Mouse (Mus musculus): ENCODE results near the gene Smim9. TPM values are rescaled to one million over a fixed set of nuclear protein-coding genes. Genes with fewer than 3 reads are reported as not detected.

Smim9 gene
- polyA plus RNA-seq, 1 experiment from 2014 or later = not detected

- Histone ChIP-seq H3K36me3 (ENCODE audit: control insufficient read depth, insufficient read depth, low read length) (no peaks in the 10 kb centered on the region), H3K4me3 (replicated peaks; ENCODE audit: low read length) (peak within 1 kb of the TSS; percentile 64), H3K4me1 (ENCODE audit: control insufficient read depth, insufficient read depth, low read length) (0 out of 2 replicates have a peak, but pooled peaks cover 2% of the 10 kb centered on the region), H3K27me3 (ENCODE audit: control insufficient read depth, insufficient read depth, low read length) (no peaks in the 10 kb centered on the region), H3K9ac (ENCODE audit: low read length) (peak within 1 kb of the TSS; percentile 84), H3K9me3 (replicated peaks; ENCODE audit: control insufficient read depth, low read length) (no peaks in the 10 kb centered on the region), H3K4me2 (ENCODE audit: low read depth, low read length) (peak within 1 kb of the TSS; percentile 59), H3K27ac (ENCODE audit: low read length) (peak within 1 kb of the TSS; percentile 82)
- ATAC-seq (ENCODE audit: insufficient read depth, low FRiP score) = peak; percentile 98
- 12% methylated on average over 36 of the region's 36 CpGs for WGBS
Measured at GRCm38 (mm10) chrX:75130467-75131160, 33.0 kb downstream of the Smim9 start, which contains the start of gene Mpp1. Mpp1 (minus strand) TSS chrX:75131016.

- no peak overlapping the region for H3K27ac ChIP-seq (ENCODE audit: low read length)
- H3K9me3 ChIP-seq (replicated peaks; ENCODE audit: control insufficient read depth, low read length) = no peaks in the 10 kb centered on the region
- no peaks in the 10 kb centered on the region for H3K27me3 ChIP-seq (ENCODE audit: control insufficient read depth, insufficient read depth, low read length)
- peak overlapping the region; percentile 59 for H3K4me2 ChIP-seq (ENCODE audit: low read depth, low read length)
- H3K4me3 ChIP-seq (replicated peaks; ENCODE audit: low read length) = peak overlapping the region; percentile 16
- 0 out of 2 replicates have a peak, but pooled peaks cover 2% of the 10 kb centered on the region for H3K4me1 ChIP-seq (ENCODE audit: control insufficient read depth, insufficient read depth, low read length)
- ATAC-seq (ENCODE audit: insufficient read depth, low FRiP score) = no peak
- H3K9ac ChIP-seq (ENCODE audit: low read length) = no peak overlapping the region
- H3K36me3 ChIP-seq (ENCODE audit: control insufficient read depth, insufficient read depth, low read length) = no peaks in the 10 kb centered on the region
- 56% methylated on average over 2 of the region's 2 CpGs for WGBS
Measured at GRCm38 (mm10) chrX:75129474-75129873, 34.1 kb downstream of the Smim9 start.

- no peak overlapping the region for H3K27ac ChIP-seq (ENCODE audit: low read length)
Measured at GRCm38 (mm10) chrX:75128333-75128980, 35.1 kb downstream of the Smim9 start.

GRCm38 (mm10) chrX:75126893-75127292 lies 36.7 kb downstream of the Smim9 start:
- no peaks in the 10 kb centered on the region for H3K36me3 ChIP-seq (ENCODE audit: control insufficient read depth, insufficient read depth, low read length)
- no peak overlapping the region for H3K4me3 ChIP-seq (replicated peaks; ENCODE audit: low read length)
- no peak overlapping the region for H3K9ac ChIP-seq (ENCODE audit: low read length)
- H3K4me2 ChIP-seq (ENCODE audit: low read depth, low read length) = no peak overlapping the region
- no peaks in the 10 kb centered on the region for H3K27me3 ChIP-seq (ENCODE audit: control insufficient read depth, insufficient read depth, low read length)
- ATAC-seq (ENCODE audit: insufficient read depth, low FRiP score) = no peak
- H3K9me3 ChIP-seq (replicated peaks; ENCODE audit: control insufficient read depth, low read length) = no peaks in the 10 kb centered on the region
- H3K4me1 ChIP-seq (ENCODE audit: control insufficient read depth, insufficient read depth, low read length) = 0 out of 2 replicates have a peak, but pooled peaks cover 2% of the 10 kb centered on the region
- no peak overlapping the region for H3K27ac ChIP-seq (ENCODE audit: low read length)

More at GRCm38 (mm10) chrX:75128333-75128980, 35.1 kb downstream of the Smim9 start:
- Histone ChIP-seq H3K4me1 (ENCODE audit: control insufficient read depth, insufficient read depth, low read length) (0 out of 2 replicates have a peak, but pooled peaks cover 2% of the 10 kb centered on the region), H3K27me3 (ENCODE audit: control insufficient read depth, insufficient read depth, low read length) (no peaks in the 10 kb centered on the region), H3K9ac (ENCODE audit: low read length) (no peak overlapping the region), H3K4me3 (replicated peaks; ENCODE audit: low read length) (no peak overlapping the region), H3K36me3 (ENCODE audit: control insufficient read depth, insufficient read depth, low read length) (no peaks in the 10 kb centered on the region), H3K4me2 (ENCODE audit: low read depth, low read length) (peak overlapping the region; percentile 38), H3K9me3 (replicated peaks; ENCODE audit: control insufficient read depth, low read length) (no peaks in the 10 kb centered on the region)
- peak; percentile 52; the same call in 1 of the 2 replicates for ATAC-seq (ENCODE audit: insufficient read depth, low FRiP score)

- Histone ChIP-seq H3K4me3 (replicated peaks; ENCODE audit: low read length) (no peak overlapping the region), H3K27me3 (ENCODE audit: control insufficient read depth, insufficient read depth, low read length) (no peaks in the 10 kb centered on the region), H3K4me2 (ENCODE audit: low read depth, low read length) (no peak overlapping the region), H3K9ac (ENCODE audit: low read length) (no peak overlapping the region), H3K4me1 (ENCODE audit: control insufficient read depth, insufficient read depth, low read length) (0 out of 2 replicates have a peak, but pooled peaks cover 2% of the 10 kb centered on the region), H3K9me3 (replicated peaks; ENCODE audit: control insufficient read depth, low read length) (no peaks in the 10 kb centered on the region), H3K27ac (ENCODE audit: low read length) (no peak overlapping the region), H3K36me3 (ENCODE audit: control insufficient read depth, insufficient read depth, low read length) (no peaks in the 10 kb centered on the region)
- WGBS = 79% methylated on average over 3 of the region's 3 CpGs
- no peak for ATAC-seq (ENCODE audit: insufficient read depth, low FRiP score)
Measured at GRCm38 (mm10) chrX:75125606-75126005, 38.0 kb downstream of the Smim9 start.

GRCm38 (mm10) chrX:75115550-75115949 lies 48.0 kb downstream of the Smim9 start:
- no peak overlapping the region for H3K27ac ChIP-seq (ENCODE audit: low read length)
- no peak overlapping the region for H3K9ac ChIP-seq (ENCODE audit: low read length)
- no peak overlapping the region for H3K4me2 ChIP-seq (ENCODE audit: low read depth, low read length)
- no peak for ATAC-seq (ENCODE audit: insufficient read depth, low FRiP score)
- no peaks in the 10 kb centered on the region for H3K36me3 ChIP-seq (ENCODE audit: control insufficient read depth, insufficient read depth, low read length)
- H3K4me1 ChIP-seq (ENCODE audit: control insufficient read depth, insufficient read depth, low read length) = no peaks in the 10 kb centered on the region
- no peak overlapping the region for H3K4me3 ChIP-seq (replicated peaks; ENCODE audit: low read length)
- H3K9me3 ChIP-seq (replicated peaks; ENCODE audit: control insufficient read depth, low read length) = no peaks in the 10 kb centered on the region
- H3K27me3 ChIP-seq (ENCODE audit: control insufficient read depth, insufficient read depth, low read length) = no peaks in the 10 kb centered on the region

- no peak for ATAC-seq (ENCODE audit: insufficient read depth, low FRiP score)
- H3K9ac ChIP-seq (ENCODE audit: low read length) = no peak overlapping the region
- WGBS = 91% methylated on average over 6 of the region's 6 CpGs
- H3K9me3 ChIP-seq (replicated peaks; ENCODE audit: control insufficient read depth, low read length) = no peaks in the 10 kb centered on the region
- no peak overlapping the region for H3K4me2 ChIP-seq (ENCODE audit: low read depth, low read length)
- peaks cover 6% of the 10 kb centered on the region; the same call in 1 of the 2 replicates for H3K36me3 ChIP-seq (ENCODE audit: control insufficient read depth, insufficient read depth, low read length)
- no peaks in the 10 kb centered on the region for H3K27me3 ChIP-seq (ENCODE audit: control insufficient read depth, insufficient read depth, low read length)
- no peak overlapping the region for H3K4me3 ChIP-seq (replicated peaks; ENCODE audit: low read length)
- no peaks in the 10 kb centered on the region for H3K4me1 ChIP-seq (ENCODE audit: control insufficient read depth, insufficient read depth, low read length)
- H3K27ac ChIP-seq (ENCODE audit: low read length) = no peak overlapping the region
Measured at GRCm38 (mm10) chrX:75102293-75102692, 61.3 kb downstream of the Smim9 start.

- H3K4me2 ChIP-seq (ENCODE audit: low read depth, low read length) = no peak overlapping the region
- H3K9me3 ChIP-seq (replicated peaks; ENCODE audit: control insufficient read depth, low read length) = no peaks in the 10 kb centered on the region
- H3K36me3 ChIP-seq (ENCODE audit: control insufficient read depth, insufficient read depth, low read length) = peaks cover 6% of the 10 kb centered on the region; the same call in 1 of the 2 replicates
- H3K4me3 ChIP-seq (replicated peaks; ENCODE audit: low read length) = no peak overlapping the region
- WGBS = 91% methylated on average over 8 of the region's 8 CpGs
- no peaks in the 10 kb centered on the region for H3K4me1 ChIP-seq (ENCODE audit: control insufficient read depth, insufficient read depth, low read length)
- no peaks in the 10 kb centered on the region for H3K27me3 ChIP-seq (ENCODE audit: control insufficient read depth, insufficient read depth, low read length)
- no peak overlapping the region for H3K27ac ChIP-seq (ENCODE audit: low read length)
- H3K9ac ChIP-seq (ENCODE audit: low read length) = no peak overlapping the region
- ATAC-seq (ENCODE audit: insufficient read depth, low FRiP score) = no peak
Measured at GRCm38 (mm10) chrX:75098799-75099198, 64.8 kb downstream of the Smim9 start.

GRCm38 (mm10) chrX:75096163-75096770 lies 67.3 kb downstream of the Smim9 start:
- Histone ChIP-seq H3K4me3 (replicated peaks; ENCODE audit: low read length) (peak overlapping the region; percentile 64), H3K9ac (ENCODE audit: low read length) (peak overlapping the region; percentile 74), H3K4me2 (ENCODE audit: low read depth, low read length) (peak overlapping the region; percentile 58), H3K9me3 (replicated peaks; ENCODE audit: control insufficient read depth, low read length) (no peaks in the 10 kb centered on the region), H3K27me3 (ENCODE audit: control insufficient read depth, insufficient read depth, low read length) (no peaks in the 10 kb centered on the region), H3K36me3 (ENCODE audit: control insufficient read depth, insufficient read depth, low read length) (peaks cover 2% of the 10 kb centered on the region; the same call in 1 of the 2 replicates), H3K27ac (ENCODE audit: low read length) (peak overlapping the region; percentile 71), H3K4me1 (ENCODE audit: control insufficient read depth, insufficient read depth, low read length) (no peaks in the 10 kb centered on the region)
- WGBS = 19% methylated on average over 23 of the region's 23 CpGs
- no peak for ATAC-seq (ENCODE audit: insufficient read depth, low FRiP score)
